Mouse (Mus musculus) left cerebral cortex, postnatal 25 days (tissue): Measurements from ENCODE around the gene Wdfy2. TPM values are rescaled to one million over a fixed set of nuclear protein-coding genes. Genes with fewer than 3 reads are reported as not detected.

ENCODE experiments used
- DNase-seq, 2 experiments: peaks; one replicate each; pipeline ENCODE4 v3.0.0; 2022; ENCODE audit warnings: low spot score in 2 of 2, mixed read lengths in 1 of 2
- intact Hi-C: fragments of 180-260 bp; cut with DNase I; formaldehyde crosslinking; loops from one replicate; pipeline ENCODE4 v1.15.1; 2025
- total RNA-seq, 2 experiments: library from RNA; stranded (reverse); gene quantifications; 2 replicates each; pipeline ENCODE4 v1.2.3; 2021

Wdfy2 gene
- total RNA-seq, 2 experiments from 2014 or later = 11.4 to 12.1 TPM

DNA sequence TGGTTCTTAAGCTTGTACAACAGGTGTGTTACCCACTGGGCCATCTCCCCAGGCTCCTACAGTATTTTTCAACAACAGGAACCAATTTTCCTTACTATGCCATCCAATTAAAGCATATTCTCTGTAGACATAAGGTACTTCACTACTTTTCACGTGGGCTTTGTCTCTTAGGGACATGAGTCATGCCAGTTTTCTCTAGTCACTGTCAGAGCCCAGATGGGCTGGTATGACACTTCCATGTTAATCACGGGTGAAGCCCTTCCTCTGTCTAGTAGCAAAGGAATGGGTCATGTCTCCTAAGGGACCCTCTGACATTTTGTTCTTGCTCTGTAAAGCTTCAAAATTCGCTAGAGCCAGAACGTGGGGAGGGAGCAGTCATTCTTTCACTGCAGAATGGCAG is 73.4 kb downstream of the Wdfy2 start:
- DNase-seq = peak in 1 of 2 experiments; percentile 72
- intact Hi-C loops = no loop called here

DNA sequence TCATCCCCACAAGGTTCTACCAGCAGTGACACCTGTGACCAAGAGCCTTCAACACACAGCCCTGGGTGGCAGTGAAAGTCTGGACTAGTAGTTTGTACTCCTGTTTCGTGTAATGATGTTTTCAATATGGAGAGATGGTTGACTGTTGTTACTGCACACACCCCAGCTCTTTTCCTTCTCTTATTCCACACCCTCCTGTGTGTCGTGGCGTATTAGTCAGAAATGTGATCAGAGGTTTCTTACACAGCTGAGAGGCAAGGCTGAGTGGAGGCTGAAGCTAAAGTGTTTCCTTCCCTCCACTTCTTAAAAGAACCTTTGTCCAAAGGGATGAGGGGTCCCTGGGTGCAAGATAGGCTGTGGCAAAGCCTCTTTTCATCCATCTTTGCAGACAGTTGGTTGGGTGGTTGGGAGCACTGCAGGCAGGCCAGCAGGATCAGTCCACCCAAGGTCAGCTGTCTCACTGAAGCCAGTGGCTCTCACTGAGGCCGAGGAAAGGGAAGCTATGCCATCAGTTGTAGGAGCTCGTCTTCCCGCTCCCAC is 77.7 kb downstream of the Wdfy2 start:
- intact Hi-C loops = no loop called here
- DNase-seq = no peak

DNA sequence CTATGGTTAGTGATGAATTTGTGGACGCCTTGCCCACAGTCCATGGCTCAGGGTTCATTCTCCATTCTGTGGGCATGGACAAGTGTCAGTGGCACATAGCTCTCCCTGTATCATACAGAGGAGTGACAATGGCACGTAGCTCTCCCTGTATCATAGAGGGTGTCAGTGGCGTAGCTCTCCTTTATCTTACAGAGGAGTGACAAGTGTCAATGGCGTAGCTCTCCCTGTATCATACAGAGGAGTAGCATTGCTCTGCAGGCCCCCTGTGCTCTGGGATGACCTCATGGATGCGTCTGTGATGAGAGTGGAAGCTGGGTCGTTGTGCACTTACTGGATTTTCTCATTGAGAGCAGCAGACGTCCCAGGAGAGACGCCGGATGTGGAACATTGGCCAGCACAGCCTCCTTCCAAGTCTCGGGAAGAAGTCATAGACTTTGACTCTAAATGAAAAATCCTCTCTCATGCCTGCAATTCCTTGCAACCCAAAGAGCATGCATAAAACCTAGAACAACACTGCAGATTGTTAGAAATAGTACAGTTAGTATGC is 79.1 kb downstream of the Wdfy2 start:
- intact Hi-C loops = no loop called here
- DNase-seq = no peak

DNA sequence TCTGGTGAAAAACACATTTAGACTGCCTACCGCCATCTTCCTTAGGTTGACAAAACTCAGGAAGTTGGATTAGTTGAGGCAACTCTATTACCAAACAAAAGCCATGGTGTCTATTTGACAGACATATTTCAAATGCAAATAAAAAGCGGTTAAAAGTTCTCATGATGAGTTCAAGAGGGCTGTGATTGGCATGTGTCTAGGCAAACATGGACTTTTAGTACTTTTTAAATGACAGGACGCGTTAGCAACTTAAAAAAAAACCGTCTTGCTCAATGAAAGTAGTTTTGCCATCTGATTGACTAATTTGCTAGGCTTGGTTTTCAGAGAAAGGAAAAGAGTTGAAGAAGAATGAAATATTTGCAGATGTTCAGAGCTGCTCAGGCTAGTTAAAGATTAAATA is 83.9 kb downstream of the Wdfy2 start:
- no peak for DNase-seq
- intact Hi-C loops = no loop called here

DNA sequence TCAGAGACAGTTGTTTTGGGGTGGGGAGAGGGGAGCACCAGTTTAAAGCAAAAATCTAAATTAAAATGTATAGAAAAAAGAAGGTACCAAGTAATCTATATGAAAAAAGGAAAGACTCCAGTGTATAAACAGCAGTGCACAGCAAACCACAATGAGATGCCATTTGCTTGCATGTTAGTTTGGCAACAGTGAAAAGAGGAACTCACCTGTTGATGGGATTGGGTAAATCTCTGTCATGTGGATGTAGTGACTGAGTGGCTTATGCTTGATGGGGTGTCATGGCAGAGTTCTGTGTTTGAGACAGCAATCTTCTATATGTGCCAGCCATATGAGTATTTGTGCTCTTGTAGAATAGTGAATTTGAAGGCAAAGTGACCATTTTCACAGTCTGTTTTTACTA is 85.2 kb downstream of the Wdfy2 start:
- DNase-seq = no peak
- intact Hi-C loops = no loop called here

- intact Hi-C loops = no loop called here
- no peak for DNase-seq
Observed at GRCm38 (mm10) chr14:62924800-62925199, 87.3 kb downstream of the Wdfy2 start.

DNA sequence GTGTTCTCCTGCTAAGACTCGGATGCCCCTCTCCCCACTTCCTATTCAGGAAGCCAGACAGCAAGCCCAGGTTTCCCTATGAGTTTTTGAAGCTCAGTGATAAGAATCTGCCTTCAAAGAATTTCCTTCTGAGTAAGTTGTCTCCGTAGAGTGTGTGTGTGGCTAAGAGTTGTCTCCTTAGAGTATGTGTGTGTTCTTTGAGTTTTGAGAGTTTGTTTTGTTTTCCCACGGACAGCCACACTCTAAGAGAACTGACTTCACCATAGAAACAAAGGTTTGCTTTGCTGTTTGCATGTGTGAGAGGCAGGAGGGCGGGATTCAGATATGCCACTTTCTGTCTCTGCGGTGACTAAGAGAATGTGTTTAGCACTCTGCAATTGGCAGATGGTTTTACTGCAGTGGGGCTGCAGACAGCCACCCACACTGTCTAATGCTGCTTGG is 90.6 kb downstream of the Wdfy2 start:
- intact Hi-C loops = no loop called here
- DNase-seq = peak; percentile 42 to 68

GRCm38 (mm10) chr14:62935361-62935760 is 97.9 kb downstream of the Wdfy2 start:
- intact Hi-C loops = loop anchor here (5.0 kb wide), 1 partner anchor 98 kb away; the partner anchor contains the start of gene Wdfy2
- no peak for DNase-seq

- DNase-seq = no peak
- intact Hi-C loops = loop anchor here (2.0 to 5.0 kb wide), 3 partner anchors 58 to 176 kb away; partner anchors contain the start of genes Ints6 and Wdfy2
Observed at GRCm38 (mm10) chr14:62936631-62937380, 99.3 kb downstream of the Wdfy2 start.

DNA sequence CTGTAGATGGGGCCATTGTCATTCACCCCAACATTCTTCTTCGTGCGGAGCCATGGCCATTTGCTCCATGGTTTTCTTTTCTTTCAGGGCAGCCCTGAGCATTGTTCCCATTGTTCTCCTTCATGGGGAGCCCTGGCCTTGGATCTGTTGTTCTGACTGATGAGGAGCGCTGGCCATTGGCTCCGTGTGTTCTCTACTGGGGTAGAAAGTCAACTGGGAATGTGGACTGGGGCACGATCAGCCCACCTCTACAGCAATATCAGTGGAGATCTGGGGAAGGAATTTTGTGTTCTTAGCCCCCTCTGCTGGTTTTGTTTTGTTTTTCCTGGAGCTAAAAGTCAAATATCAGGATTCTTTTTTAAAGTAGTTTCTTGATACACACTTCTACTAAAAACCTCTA is 100.2 kb downstream of the Wdfy2 start:
- intact Hi-C loops = loop anchor here (2.0 to 5.0 kb wide), 3 partner anchors 59 to 177 kb away; partner anchors contain the start of genes Ints6 and Wdfy2

DNA sequence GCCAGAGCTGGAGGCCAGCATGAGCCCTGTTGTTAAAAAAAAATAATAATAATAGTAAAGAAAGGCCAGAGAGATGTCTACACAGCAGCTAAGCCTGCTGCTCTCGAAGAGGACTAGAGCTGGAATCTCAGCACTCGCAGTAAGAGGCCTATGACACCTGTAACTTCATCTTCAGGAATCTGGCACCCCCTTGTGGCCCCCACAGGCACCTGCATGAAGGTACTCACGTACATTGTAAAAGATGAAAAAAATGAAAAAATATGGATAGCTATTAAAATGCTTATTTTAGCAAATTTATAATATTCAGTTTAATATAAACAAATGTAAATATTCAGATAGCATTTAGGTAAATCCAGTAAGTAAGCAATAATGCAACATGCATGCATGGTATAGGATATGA is 102.0 kb downstream of the Wdfy2 start:
- DNase-seq = no peak
- intact Hi-C loops = loop anchor here (5.0 kb wide), 1 partner anchor 102 kb away; the partner anchor contains the start of gene Wdfy2

More for the DNA sequence above, 100.2 kb downstream of the Wdfy2 start:
- DNase-seq = peak in 1 of 2 experiments; percentile 39

- intact Hi-C loops = no loop called here
- DNase-seq = peak; percentile 14 to 28
Observed at GRCm38 (mm10) chr14:62940383-62941074, 103.1 kb downstream of the Wdfy2 start.

DNA sequence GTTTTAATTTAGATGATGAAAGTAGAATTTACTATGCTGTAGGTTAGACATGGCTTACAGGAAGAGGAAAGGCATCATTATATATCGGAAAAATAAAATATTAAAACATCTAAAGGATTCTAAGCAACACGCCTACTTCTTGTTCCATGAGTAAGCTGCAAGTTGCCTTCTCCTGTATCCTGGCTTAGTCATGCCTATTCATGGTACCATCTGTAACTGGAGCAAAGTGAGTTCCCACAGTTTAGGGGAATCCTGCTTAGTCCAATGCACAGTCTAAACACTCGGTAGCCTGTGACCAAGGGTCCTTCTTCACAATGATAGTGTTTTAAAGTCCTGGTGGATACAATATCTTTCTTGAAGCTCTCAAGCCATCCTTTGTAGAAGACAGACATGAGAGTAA is 109.3 kb downstream of the Wdfy2 start:
- intact Hi-C loops = no loop called here

GRCm38 (mm10) chr14:62956091-62956490 is 118.6 kb downstream of the Wdfy2 start:
- intact Hi-C loops = no loop called here
- DNase-seq = no peak

More for the DNA sequence above, 109.3 kb downstream of the Wdfy2 start:
- DNase-seq = peak in 1 of 2 experiments; percentile 18

DNA sequence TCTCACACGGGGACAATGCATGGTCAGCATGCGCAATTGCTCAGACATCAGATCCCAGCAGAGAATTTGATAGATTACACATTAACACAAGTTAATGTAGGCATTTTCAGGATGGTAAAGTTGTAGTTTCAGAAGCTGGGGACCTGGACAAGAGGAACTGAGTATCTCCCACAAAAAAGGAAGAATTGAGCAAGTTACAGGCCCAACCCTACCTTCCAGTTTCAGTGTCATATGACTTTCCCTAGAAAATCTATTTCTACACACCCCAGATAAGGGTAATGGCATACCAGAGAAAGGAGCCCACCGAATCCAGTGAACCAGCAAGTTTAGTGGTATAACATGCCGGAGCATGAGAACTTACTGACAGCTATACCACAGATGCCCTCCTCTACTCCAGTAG is 126.2 kb downstream of the Wdfy2 start:
- no peak for DNase-seq
- intact Hi-C loops = no loop called here

DNA sequence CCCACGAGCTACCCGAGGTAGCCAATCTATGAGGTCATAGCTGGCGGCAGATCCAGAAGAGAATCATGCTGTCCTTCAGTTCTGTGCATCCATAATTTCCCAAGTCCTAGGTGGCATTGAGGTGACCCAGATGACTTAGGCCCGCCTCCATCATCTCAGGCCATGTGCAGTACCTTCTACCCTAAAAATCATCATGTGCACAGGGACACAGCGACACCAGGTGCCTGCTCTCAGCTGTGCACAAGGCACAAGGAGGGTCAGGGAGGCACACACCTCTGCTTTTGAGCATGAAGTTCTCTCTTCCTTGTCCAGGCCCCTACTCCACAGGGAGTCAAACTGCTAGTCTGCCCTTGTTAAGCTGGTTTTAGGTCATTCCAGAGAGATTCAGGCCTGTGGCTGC is 127.9 kb downstream of the Wdfy2 start:
- DNase-seq = no peak
- intact Hi-C loops = no loop called here

DNA sequence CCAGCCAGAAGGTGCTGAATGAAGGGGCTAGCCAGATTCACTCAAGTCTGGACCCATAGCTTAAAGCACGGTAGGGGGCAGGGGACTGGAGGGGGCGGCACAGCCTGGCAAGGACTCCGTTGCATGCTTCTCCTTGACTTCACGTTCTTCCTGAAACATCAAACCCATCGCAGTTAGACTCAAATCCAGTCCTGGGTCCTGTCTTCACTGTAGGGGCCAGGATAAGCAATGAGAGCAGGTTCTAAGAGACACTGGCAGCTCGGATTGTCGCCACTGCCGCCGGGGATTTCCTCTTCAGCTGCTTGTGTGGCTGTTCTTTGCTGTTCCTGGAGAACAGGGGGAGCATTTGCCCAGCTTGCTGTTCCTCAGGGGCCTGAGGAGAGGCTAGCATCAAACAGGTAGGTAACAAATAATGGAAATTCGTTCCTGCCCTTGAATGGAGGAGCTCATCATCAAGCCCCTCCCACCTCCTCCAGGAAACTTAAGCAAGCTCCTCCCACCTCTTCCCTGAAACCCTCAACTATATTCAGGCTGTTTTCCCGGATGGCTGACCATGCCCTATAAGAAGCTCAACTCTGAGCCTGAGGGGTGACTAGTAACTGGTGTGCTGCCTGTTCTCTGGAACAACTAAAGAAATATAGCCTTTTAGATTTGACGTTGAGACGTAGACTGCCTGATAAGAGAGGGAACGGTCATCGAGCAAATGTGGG is 128.5 kb downstream of the Wdfy2 start:
- intact Hi-C loops = no loop called here
- no peak for DNase-seq

DNA sequence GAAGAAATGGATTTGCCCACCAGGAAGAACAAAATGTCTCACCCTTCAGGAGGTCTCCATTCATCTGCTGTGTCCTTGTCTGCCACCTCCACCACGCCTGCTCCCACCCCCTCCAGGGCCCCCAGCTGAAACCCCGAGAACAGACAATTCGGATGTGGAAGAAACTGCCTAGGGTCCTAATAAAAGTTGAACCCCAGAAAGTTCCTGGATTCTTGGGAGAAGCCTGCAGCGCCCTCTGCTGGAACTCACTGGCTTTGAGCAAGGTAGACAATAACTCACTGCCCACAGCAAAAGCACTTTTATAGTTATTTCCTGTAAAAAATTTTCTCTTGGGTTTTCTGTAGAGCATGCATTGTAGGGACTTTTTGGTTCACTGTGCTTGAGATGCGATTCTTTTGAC is 137.6 kb downstream of the Wdfy2 start:
- DNase-seq = peak; percentile 58 to 59
- intact Hi-C loops = loop anchor here (1.0 kb wide), 1 partner anchor 483 kb away; no protein-coding TSS in a partner anchor

- DNase-seq = no peak
- intact Hi-C loops = no loop called here
Observed at GRCm38 (mm10) chr14:62979815-62980214, 142.3 kb downstream of the Wdfy2 start.
